Mouse (Mus musculus) embryonic facial prominence, embryonic 11.5 days (tissue): ENCODE results near the gene Hacd4. TPM values are rescaled to one million over a fixed set of nuclear protein-coding genes. Genes with fewer than 3 reads are reported as not detected.

Experiments used
- ATAC-seq: fragments of 200-750 bp; cut with Nextera tagmentation; replicated peaks from 2 replicates; pipeline ENCODE4 v1.8.0; 2017; ENCODE audit warnings: low read depth; ENCODE audit not compliant: insufficient number of reproducible peaks, low FRiP score, low TSS enrichment
- DNase-seq: peaks from one replicate; pipeline ENCODE4 v3.0.0-alpha.2; 2015; ENCODE audit warnings: low spot score
- H3K27ac ChIP-seq: fragments of 300-500 bp; sonication (generic); replicated peaks from 2 replicates; pipeline ENCODE4 v1.5.1; 2014; ENCODE audit warnings: mild to moderate bottlenecking, low read depth, low read length, control low read depth
- H3K27me3 ChIP-seq: fragments of 300-500 bp; sonication (generic); 2 replicates; pipeline ENCODE4 v1.6.1; 2014; ENCODE audit warnings: mild to moderate bottlenecking, low read length, moderate library complexity, mixed read lengths; ENCODE audit not compliant: control insufficient read depth, insufficient read depth
- H3K36me3 ChIP-seq: fragments of 300-500 bp; sonication (generic); replicated peaks from 2 replicates; pipeline ENCODE4 v1.6.1; 2014; ENCODE audit warnings: low read depth, mild to moderate bottlenecking, low read length, moderate library complexity, mixed read lengths; ENCODE audit not compliant: control insufficient read depth, insufficient read depth
- H3K4me1 ChIP-seq: fragments of 300-500 bp; sonication (generic); 2 replicates; pipeline ENCODE4 v1.6.1; 2014; ENCODE audit warnings: low read length, mixed read lengths; ENCODE audit not compliant: control insufficient read depth, insufficient read depth
- H3K4me2 ChIP-seq: fragments of 300-500 bp; sonication (generic); 2 replicates; pipeline ENCODE4 v1.6.1; 2014; ENCODE audit warnings: low read depth, mild to moderate bottlenecking, control low read depth, low read length, moderate library complexity
- H3K4me3 ChIP-seq: fragments of 300-500 bp; sonication (generic); 2 replicates; pipeline ENCODE4 v1.5.1; 2014; ENCODE audit warnings: low read depth, low read length, control low read depth
- H3K9ac ChIP-seq: fragments of 300-500 bp; sonication (generic); replicated peaks from 2 replicates; pipeline ENCODE4 v1.6.1; 2014; ENCODE audit warnings: mild to moderate bottlenecking, control low read depth, low read length
- H3K9me3 ChIP-seq: fragments of 300-500 bp; sonication (generic); replicated peaks from 2 replicates; pipeline ENCODE4 v1.6.1; 2016; ENCODE audit warnings: mild to moderate bottlenecking, low read length, inconsistent platforms, mixed read lengths; ENCODE audit not compliant: control insufficient read depth
- WGBS: fragments of 180-500 bp; shearing (Covaris S2); extraction: QIAGEN DNeasy Blood & Tissue Kit; methylation state at CpG from one replicate; pipeline ENCODE4 v1.1.7; 2014; 5-methylcytosine and 5-hydroxymethylcytosine counted together
- polyA plus RNA-seq: library from polyadenylated mRNA; unstranded; fragments of >200 nt; fragmentation: Nextera tagmentation; extraction: Ambion mirVana; gene quantifications from 2 replicates; pipeline ENCODE4 v1.2.1, GENCODE M21; 2014

Hacd4 gene
- polyA plus RNA-seq, 1 experiment from 2014 or later, result 4.4 TPM

GRCm38 (mm10) chr4:88357431-88357830, 81.3 kb downstream of the Hacd4 start:
- WGBS, result 87% methylated on average over 3 of the region's 3 CpGs
- H3K4me3 ChIP-seq, result no peak overlapping the region
- H3K27me3 ChIP-seq, result no peaks in the 10 kb centered on the region
- H3K4me1 ChIP-seq, result no peaks in the 10 kb centered on the region
- no peak overlapping the region for H3K9ac ChIP-seq
- no peak for DNase-seq
- no peak overlapping the region for H3K27ac ChIP-seq
- no peaks in the 10 kb centered on the region for H3K9me3 ChIP-seq
- ATAC-seq, result no peak
- no peaks in the 10 kb centered on the region for H3K36me3 ChIP-seq
- H3K4me2 ChIP-seq, result no peak overlapping the region

DNA sequence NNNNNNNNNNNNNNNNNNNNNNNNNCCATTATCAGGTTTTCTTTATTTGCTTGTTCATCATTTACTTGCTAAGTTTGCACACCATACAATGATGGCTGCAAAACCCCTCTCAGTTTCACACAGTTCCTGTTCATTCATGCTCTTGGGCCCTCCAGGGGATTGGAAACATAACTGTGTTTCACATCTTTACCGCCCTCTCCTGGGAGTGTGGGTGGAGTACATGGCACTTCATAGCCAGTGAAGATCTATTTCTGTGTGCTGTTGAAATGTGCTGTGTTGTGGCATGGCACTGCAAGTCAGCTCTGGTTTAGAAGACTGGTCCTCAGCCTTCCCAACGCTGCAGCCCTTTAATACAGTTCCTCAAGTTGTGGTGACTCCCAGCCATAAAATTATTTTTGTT, 82.1 kb downstream of the Hacd4 start:
- no peak for ATAC-seq
- WGBS, result 66% methylated on average over 2 of the region's 2 CpGs
- no peak overlapping the region for H3K9ac ChIP-seq

GRCm38 (mm10) chr4:88350910-88351309, 87.8 kb downstream of the Hacd4 start:
- H3K27ac ChIP-seq, result no peak overlapping the region
- H3K36me3 ChIP-seq, result no peaks in the 10 kb centered on the region
- 2% methylated on average over 4 of the region's 4 CpGs for WGBS
- no peaks in the 10 kb centered on the region for H3K27me3 ChIP-seq
- H3K9me3 ChIP-seq, result no peaks in the 10 kb centered on the region
- ATAC-seq (peak; percentile 72; the same call in 1 of the 2 replicates), DNase-seq (peak; percentile 92)
- no peak overlapping the region for H3K4me2 ChIP-seq
- no peak overlapping the region for H3K4me3 ChIP-seq
- H3K4me1 ChIP-seq, result no peaks in the 10 kb centered on the region
- no peak overlapping the region for H3K9ac ChIP-seq

More for the DNA sequence above, 82.1 kb downstream of the Hacd4 start:
- Histone ChIP-seq H3K36me3 (no peaks in the 10 kb centered on the region), H3K27me3 (no peaks in the 10 kb centered on the region), H3K9me3 (no peaks in the 10 kb centered on the region), H3K27ac (no peak overlapping the region), H3K4me2 (no peak overlapping the region), H3K4me1 (no peaks in the 10 kb centered on the region), H3K4me3 (no peak overlapping the region)
- DNase-seq, result peak; percentile 65

Other genes starting within 250 kb of the Hacd4 start
- gene Ifnb1, start 83.8 kb upstream of the Hacd4 start, polyA plus RNA-seq, result not detected in 2 replicates
- gene Ifna15, start 119.3 kb upstream of the Hacd4 start, polyA plus RNA-seq, result not detected in 2 replicates
- not detected in 2 replicates for gene Ifna14, start 132.9 kb upstream of the Hacd4 start, polyA plus RNA-seq
- not detected in 2 replicates for gene Ifna9, start 153.5 kb upstream of the Hacd4 start, polyA plus RNA-seq
- gene Ifna12, start 164.4 kb upstream of the Hacd4 start, polyA plus RNA-seq, result not detected in 2 replicates
- not detected in 2 replicates for gene C87499, start 195.5 kb upstream of the Hacd4 start, polyA plus RNA-seq
- 0.26 TPM in 1 of 2 replicates, not detected in the other for gene Ifna13, start 205.5 kb upstream of the Hacd4 start, polyA plus RNA-seq
- gene Ifna16, start 238.0 kb upstream of the Hacd4 start, polyA plus RNA-seq, result not detected in 2 replicates
- not detected in 2 replicates for gene Ifna2, start 245.0 kb upstream of the Hacd4 start, polyA plus RNA-seq